In genomic region chr9:106822381-106823104, GRCm38 (mm10) we compare ENCODE assay signal across 8 mouse cellular contexts. TPM values are rescaled to one million over a fixed set of nuclear protein-coding genes. Genes with fewer than 3 reads are reported as not detected.
A peak's percentile ranks its signal among the peaks of the same experiment; 100 is the strongest.
DNase-seq lines count a peak whose midpoint lies in the region; ATAC-seq lines count a peak whose summit lies in the region.

No protein-coding gene starts in this region.

- peak; percentile 68 for ATAC-seq in activated CD4-positive, CD25-positive, alpha-beta regulatory T cell, adult 4 months
- ATAC-seq in common myeloid progenitor, adult 5-6 weeks (replicated peaks; ENCODE audit: low read depth, poor library complexity, severe bottlenecking) = peak; percentile 70
- peak; percentile 89 for ATAC-seq in megakaryocyte-erythroid progenitor cell, adult 5-6 weeks (replicated peaks; ENCODE audit: low FRiP score, low TSS enrichment, poor library complexity, severe bottlenecking)

- peak; percentile 57 to 68 for DNase-seq in gastrocnemius, adult 8-10 months (ENCODE audit: low spot score in 2 of 2)
- DNase-seq in hindlimb bud, embryonic 11.5 days (ENCODE audit: extremely low spot score, low read depth, low spot score) = peak; percentile 42
- peak; percentile 72 to 94 for DNase-seq in left cerebral cortex, postnatal 10 days (ENCODE audit: extremely low spot score in 1 of 2, low spot score in 2 of 2)
- peak; percentile 67 for DNase-seq in right cerebral cortex, postnatal 36 days (ENCODE audit: low spot score in 2 of 2)
- DNase-seq in yolk sac, embryonic 10.5 days (ENCODE audit: low spot score) = peak; percentile 93

- intact Hi-C loops in left cerebral cortex, postnatal 10 days (cut with DNase I) = loop anchor here (5.0 kb wide), 2 partner anchors 135 to 150 kb away; partner anchors contain the start of gene Tex264

RNA-seq across cellular contexts. Expression of gene Dcaf1, which starts 0.9 kb away (rescaled TPM):
- 10 to 100 TPM; 19.8 to 20.4 TPM for polyA plus RNA-seq in activated CD4-positive, CD25-positive, alpha-beta regulatory T cell, adult 4 months (2017; shearing (Covaris generic))
- 52.9 and 79.1 TPM in 2 replicates for total RNA-seq in common myeloid progenitor, adult 5-6 weeks (2017)
- total RNA-seq in gastrocnemius, adult 8-10 months (2022) = 10 to 100 TPM; 18.7 to 29.7 (median 24.3) TPM
- total RNA-seq in left cerebral cortex, postnatal 10 days (2021) = 10 to 100 TPM; 18.7 to 22.6 TPM
- total RNA-seq in megakaryocyte-erythroid progenitor cell, adult 5-6 weeks (2014; fragmentation: Nextera tagmentation) = 106 and 135 TPM in 2 replicates
- 65.4 and 72.3 TPM in 2 replicates for total RNA-seq in megakaryocyte-erythroid progenitor cell, adult 5-6 weeks (2017)

RNA-seq across cellular contexts. Expression of gene Rad54l2, which starts 33.5 kb away (rescaled TPM):
- 1 to 10 TPM; 3.4 to 3.7 TPM for polyA plus RNA-seq in activated CD4-positive, CD25-positive, alpha-beta regulatory T cell, adult 4 months (2017; shearing (Covaris generic))
- total RNA-seq in common myeloid progenitor, adult 5-6 weeks (2017) = 16.2 and 21.5 TPM in 2 replicates
- 1 to 10 TPM; 6.2 to 7.8 (median 7.2) TPM for total RNA-seq in gastrocnemius, adult 8-10 months (2022)
- total RNA-seq in left cerebral cortex, postnatal 10 days (2021) = 10 to 100 TPM; 21.7 to 21.8 TPM
- total RNA-seq in megakaryocyte-erythroid progenitor cell, adult 5-6 weeks (2014; fragmentation: Nextera tagmentation) = 15.9 and 22.7 TPM in 2 replicates
- 15.6 and 23.2 TPM in 2 replicates for total RNA-seq in megakaryocyte-erythroid progenitor cell, adult 5-6 weeks (2017)

Comparison
In these comparisons a context has a peak if more than half of its experiments do, and no peak if none do; other contexts are left out.
1. Peak in every context shown above with its lines: DNase-seq and ATAC-seq.
2. DNase-seq: peak in every context shown above with its lines; median percentile 93 in yolk sac, embryonic 10.5 days; 83 in left cerebral cortex, postnatal 10 days; 67 in right cerebral cortex, postnatal 36 days; 62 in gastrocnemius, adult 8-10 months; 42 in hindlimb bud, embryonic 11.5 days.